Mouse (Mus musculus) urinary bladder, postnatal 0 days (tissue): ENCODE data around the gene Smim11. TPM values are rescaled to one million over a fixed set of nuclear protein-coding genes. Genes with fewer than 3 reads are reported as not detected.

Source experiments
- polyA plus RNA-seq: library from polyadenylated mRNA; unstranded; fragments of >200 nt; fragmentation: Nextera tagmentation; extraction: Ambion mirVana; gene quantifications from 2 replicates; pipeline ENCODE4 v1.2.1, GENCODE M21; 2015

Gene Smim11
- polyA plus RNA-seq: 110 and 121 TPM in 2 replicates

DNA sequence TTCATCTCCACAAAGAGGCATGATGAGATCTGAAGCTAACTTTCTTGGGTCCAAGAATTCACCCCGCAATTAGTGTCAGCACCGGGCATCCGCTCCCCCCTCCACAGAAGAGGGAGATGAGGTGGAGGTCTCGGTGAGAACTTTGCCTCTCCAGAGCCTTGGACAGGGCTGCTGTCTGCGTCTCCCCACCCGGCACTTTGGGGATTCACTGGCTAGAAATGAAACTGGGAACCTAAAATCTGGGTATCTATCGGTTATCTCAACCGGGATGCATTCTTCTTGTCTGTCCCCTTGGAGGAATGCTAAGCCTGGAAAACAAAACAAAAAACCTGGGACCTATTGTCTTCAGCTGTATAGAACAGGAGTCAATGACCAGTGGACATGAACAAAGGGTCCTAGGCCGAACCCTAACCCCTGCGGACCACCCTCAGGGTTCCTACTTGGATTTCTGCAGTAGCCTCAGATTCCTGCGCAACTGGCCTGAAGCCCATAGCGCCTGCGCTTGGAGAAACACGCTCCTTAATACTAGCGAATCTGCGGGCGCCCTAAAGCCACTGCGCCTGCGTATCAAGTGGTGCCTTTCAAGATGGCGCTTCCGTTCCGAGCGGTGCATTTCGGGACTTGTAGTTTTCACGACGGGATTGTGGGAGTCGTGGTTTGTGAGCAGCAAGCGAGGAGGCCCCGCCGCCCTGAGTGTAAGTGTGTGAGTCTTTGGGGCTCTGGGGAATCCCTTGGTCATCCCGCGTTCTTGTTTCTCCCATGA, at the start of gene Smim11:
Gene Smim11 (plus strand): TSS at position 638 of the 763 bp plus-strand sequence.

DNA sequence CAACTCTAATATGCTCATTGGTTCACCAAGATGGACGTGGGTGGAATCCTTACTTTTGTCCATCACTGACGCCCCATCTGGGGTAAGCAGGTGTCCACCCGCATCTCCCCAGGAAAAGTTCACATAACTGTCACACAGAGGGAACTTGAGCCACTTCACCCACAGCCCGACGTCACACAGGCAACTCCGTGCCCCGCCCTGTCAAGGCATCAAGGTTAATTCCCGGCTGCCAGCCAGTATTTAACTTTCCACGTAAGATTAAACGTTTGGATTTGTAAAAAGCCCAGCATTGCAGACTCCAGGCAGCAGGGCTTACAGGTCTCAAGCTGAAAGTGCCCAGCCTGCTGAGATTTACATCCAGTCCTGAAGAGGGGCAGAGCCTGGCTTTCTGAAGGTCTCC, 9.0 kb upstream of the Smim11 start, which contains the start of gene Kcne2:
Gene Kcne2 (plus strand): TSS at position 289 of the 400 bp plus-strand sequence.

GRCm38 (mm10) chr16:92321341-92321740, 20.3 kb downstream of the Smim11 start, which contains the start of gene Fam243:
TSS of gene Fam243 (minus strand) at chr16:92321441.

GRCm38 (mm10) chr16:92359229-92359628, 58.1 kb downstream of the Smim11 start, which contains the start of gene Kcne1:
TSS of gene Kcne1 (minus strand) at chr16:92359468.

Other genes with a start within 250 kb of the Smim11 start
- gene Mrps6, start 243.0 kb upstream of the Smim11 start, polyA plus RNA-seq: 178 and 201 TPM in 2 replicates
- 0.12 and 0.15 TPM in 2 replicates for gene Gm49711, start 243.0 kb upstream of the Smim11 start, polyA plus RNA-seq
- 4.2 and 4.9 TPM in 2 replicates for gene Slc5a3, start 243.0 kb upstream of the Smim11 start, polyA plus RNA-seq
- 0.07 TPM in 1 of 2 replicates, not detected in the other for gene Kcne2, start 8.9 kb upstream of the Smim11 start, polyA plus RNA-seq
- not detected in 2 replicates for gene Fam243, start 20.2 kb downstream of the Smim11 start, polyA plus RNA-seq
- gene Kcne1, start 58.2 kb downstream of the Smim11 start, polyA plus RNA-seq: 1.6 and 2.2 TPM in 2 replicates
- 14.8 and 16.7 TPM in 2 replicates for gene Rcan1, start 169.6 kb downstream of the Smim11 start, polyA plus RNA-seq
- gene Clic6, start 184.4 kb downstream of the Smim11 start, polyA plus RNA-seq: 1.1 TPM in 2 replicates